In the genomic region with DNA sequence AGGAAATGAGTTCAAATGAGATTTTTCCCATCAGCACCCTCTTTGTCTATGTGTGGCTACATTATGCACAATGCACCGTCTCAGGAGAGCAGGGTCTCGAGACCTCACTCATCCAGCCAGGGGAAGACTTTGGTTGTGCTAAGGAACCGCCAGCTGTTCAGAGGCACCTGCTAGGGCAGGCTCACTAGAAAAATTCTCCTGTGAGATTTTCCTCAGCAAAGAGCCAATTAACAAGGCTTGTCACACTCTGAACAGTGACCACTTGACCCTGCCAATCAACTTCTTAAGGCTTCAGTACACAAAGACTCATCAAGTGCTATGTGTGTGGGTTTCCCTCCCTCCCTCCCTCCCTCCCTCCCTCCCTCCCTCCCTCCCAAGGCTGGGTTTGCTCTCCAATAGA, we compare ENCODE assay signal across 17 mouse cellular contexts. TPM values are rescaled to one million over a fixed set of nuclear protein-coding genes. Genes with fewer than 3 reads are reported as not detected.
DNase-seq lines count a peak whose midpoint lies in the region; ATAC-seq and TF ChIP-seq lines count a peak whose summit lies in the region.
"Had no signal": no experiment of that assay in that cellular context is flagged by ENCODE, and none has a peak within 500 bp of the region (broad histone marks: within the 10 kb centered on the region; RNA-seq: fewer than 3 reads in every experiment).

No protein-coding gene starts in this region.

- peak; percentile 53 for ATAC-seq in forebrain, embryonic 12.5 days (ENCODE audit: low FRiP score)
- ATAC-seq in forebrain, embryonic 16.5 days, result no peak
- peak; percentile 5; the same call in 1 of the 2 replicates for ATAC-seq in midbrain, embryonic 12.5 days (ENCODE audit: low FRiP score, low read depth)
- no peak for ATAC-seq in midbrain, embryonic 16.5 days
- peak; percentile 13; the same call in 1 of the 2 replicates for ATAC-seq in forebrain, embryonic 14.5 days
- ATAC-seq in megakaryocyte progenitor cell, adult 5-6 weeks (replicated peaks; ENCODE audit: poor library complexity), result no peak
- ATAC-seq: inflammation-experienced regulatory T-cells, adult 6 months; liver, postnatal 0 days had no signal

- 19% methylated on average over 3 of the region's 3 CpGs for WGBS in forebrain, embryonic 12.5 days
- WGBS in forebrain, embryonic 16.5 days, result 19% methylated on average over 3 of the region's 3 CpGs
- WGBS in midbrain, embryonic 12.5 days, result 15% methylated on average over 3 of the region's 3 CpGs
- WGBS in midbrain, embryonic 16.5 days, result 25% methylated on average over 3 of the region's 3 CpGs
- WGBS in forebrain, embryonic 14.5 days, result 19% methylated on average over 3 of the region's 3 CpGs

- H3K36me3 ChIP-seq in forebrain, embryonic 12.5 days (replicated peaks), result no peaks in the 10 kb centered on the region
- no peaks in the 10 kb centered on the region for H3K36me3 ChIP-seq in forebrain, embryonic 16.5 days (ENCODE audit: control insufficient read depth, insufficient read depth)
- no peaks in the 10 kb centered on the region for H3K36me3 ChIP-seq in midbrain, embryonic 12.5 days
- no peaks in the 10 kb centered on the region for H3K36me3 ChIP-seq in midbrain, embryonic 16.5 days (ENCODE audit: control insufficient read depth, insufficient read depth, low read length)
- H3K36me3 ChIP-seq in forebrain, embryonic 14.5 days (ENCODE audit: control insufficient read depth, insufficient read depth, low read length), result no peaks in the 10 kb centered on the region
- H3K36me3 ChIP-seq: embryonic facial prominence, embryonic 13.5 days; limb, embryonic 10.5 days had no signal

- 0 out of 2 replicates have a peak overlapping the region, but pooled peaks have one; percentile 2 for H3K27ac ChIP-seq in forebrain, embryonic 12.5 days
- no peak overlapping the region for H3K27ac ChIP-seq in forebrain, embryonic 16.5 days (ENCODE audit: low read length)
- no peak overlapping the region for H3K27ac ChIP-seq in midbrain, embryonic 12.5 days (replicated peaks)
- H3K27ac ChIP-seq in midbrain, embryonic 16.5 days (ENCODE audit: low read length), result no peak overlapping the region
- no peak overlapping the region for H3K27ac ChIP-seq in forebrain, embryonic 14.5 days (ENCODE audit: low read depth, low read length)
- H3K27ac ChIP-seq in gastrocnemius, adult 2 months, result no peak overlapping the region
- H3K27ac ChIP-seq: embryonic facial prominence, embryonic 13.5 days; limb, embryonic 10.5 days had no signal

- H3K4me1 ChIP-seq in forebrain, embryonic 12.5 days, result peaks cover 25% of the 10 kb centered on the region
- peaks cover 7% of the 10 kb centered on the region for H3K4me1 ChIP-seq in forebrain, embryonic 16.5 days (replicated peaks; ENCODE audit: control insufficient read depth, insufficient read depth, low read length)
- peaks cover 17% of the 10 kb centered on the region for H3K4me1 ChIP-seq in midbrain, embryonic 12.5 days
- peaks cover 3% of the 10 kb centered on the region; the same call in 1 of the 2 replicates for H3K4me1 ChIP-seq in midbrain, embryonic 16.5 days (ENCODE audit: control insufficient read depth, insufficient read depth, low read length)
- H3K4me1 ChIP-seq in forebrain, embryonic 14.5 days (ENCODE audit: control insufficient read depth, insufficient read depth, low read length), result peaks cover 7% of the 10 kb centered on the region; the same call in 1 of the 2 replicates

- no peak overlapping the region for H3K4me3 ChIP-seq in forebrain, embryonic 12.5 days (replicated peaks)
- H3K4me3 ChIP-seq in forebrain, embryonic 16.5 days (replicated peaks; ENCODE audit: low read length), result no peak overlapping the region
- H3K4me3 ChIP-seq in midbrain, embryonic 12.5 days, result no peak overlapping the region
- H3K4me3 ChIP-seq in midbrain, embryonic 16.5 days (ENCODE audit: low read depth, low read length), result no peak overlapping the region
- H3K4me3 ChIP-seq in forebrain, embryonic 14.5 days (ENCODE audit: low read depth, low read length), result no peak overlapping the region
- H3K4me3 ChIP-seq in gastrocnemius, adult 2 months, result no peak overlapping the region
- H3K4me3 ChIP-seq: embryonic facial prominence, embryonic 13.5 days; limb, embryonic 10.5 days had no signal

- H3K9me3 ChIP-seq in forebrain, embryonic 12.5 days, result no peaks in the 10 kb centered on the region
- no peaks in the 10 kb centered on the region for H3K9me3 ChIP-seq in forebrain, embryonic 16.5 days (ENCODE audit: control insufficient read depth, low read length)
- no peaks in the 10 kb centered on the region for H3K9me3 ChIP-seq in midbrain, embryonic 12.5 days
- no peaks in the 10 kb centered on the region for H3K9me3 ChIP-seq in midbrain, embryonic 16.5 days (replicated peaks; ENCODE audit: control insufficient read depth, low read length, poor library complexity, severe bottlenecking)
- no peaks in the 10 kb centered on the region for H3K9me3 ChIP-seq in forebrain, embryonic 14.5 days (replicated peaks; ENCODE audit: control insufficient read depth, low read length)
- H3K9me3 ChIP-seq: embryonic facial prominence, embryonic 13.5 days; limb, embryonic 10.5 days had no signal

- intact Hi-C loops in gastrocnemius, adult 2 months (cut with DNase I), result loop anchor here (5.0 kb wide), 1 partner anchor 64 kb away; no protein-coding TSS in a partner anchor

- H3K27me3 ChIP-seq in forebrain, embryonic 12.5 days, result no peaks in the 10 kb centered on the region
- H3K27me3 ChIP-seq in forebrain, embryonic 16.5 days (replicated peaks; ENCODE audit: control insufficient read depth, insufficient read depth, low read length), result no peaks in the 10 kb centered on the region
- no peaks in the 10 kb centered on the region for H3K27me3 ChIP-seq in midbrain, embryonic 12.5 days
- no peaks in the 10 kb centered on the region for H3K27me3 ChIP-seq in midbrain, embryonic 16.5 days (ENCODE audit: control insufficient read depth, insufficient read depth, low read depth, low read length)
- H3K27me3 ChIP-seq in forebrain, embryonic 14.5 days (replicated peaks; ENCODE audit: control insufficient read depth, insufficient read depth, low read length), result no peaks in the 10 kb centered on the region
- H3K27me3 ChIP-seq: embryonic facial prominence, embryonic 13.5 days had no signal

- H3K9ac ChIP-seq in forebrain, embryonic 12.5 days, result no peak overlapping the region
- no peak overlapping the region for H3K9ac ChIP-seq in forebrain, embryonic 16.5 days (replicated peaks; ENCODE audit: low read depth, low read length)
- no peak overlapping the region for H3K9ac ChIP-seq in midbrain, embryonic 12.5 days (replicated peaks)
- H3K9ac ChIP-seq in midbrain, embryonic 16.5 days (ENCODE audit: low read depth, low read length), result no peak overlapping the region
- no peak overlapping the region for H3K9ac ChIP-seq in forebrain, embryonic 14.5 days (ENCODE audit: low read length)
- H3K9ac ChIP-seq: embryonic facial prominence, embryonic 13.5 days; liver, postnatal 0 days had no signal

- TF ChIP-seq CTCF in gastrocnemius, adult 2 months (IDR thresholded peaks at IDR 0.05), result no peak

- H3K4me2 ChIP-seq in forebrain, embryonic 12.5 days, result no peak overlapping the region
- H3K4me2 ChIP-seq in forebrain, embryonic 16.5 days (ENCODE audit: low read length), result no peak overlapping the region
- no peak overlapping the region for H3K4me2 ChIP-seq in midbrain, embryonic 12.5 days (replicated peaks)
- no peak overlapping the region for H3K4me2 ChIP-seq in midbrain, embryonic 16.5 days (ENCODE audit: low read length)
- H3K4me2 ChIP-seq in forebrain, embryonic 14.5 days (ENCODE audit: low read length), result no peak overlapping the region
- H3K4me2 ChIP-seq: embryonic facial prominence, embryonic 13.5 days had no signal

- peak; percentile 73 for DNase-seq in forebrain, embryonic 14.5 days (ENCODE audit: low spot score)
- DNase-seq in gastrocnemius, adult 2 months, result no peak
- DNase-seq: adrenal gland, postnatal 36 days; cerebellum, adult 18-20 months; cerebellum, postnatal 25 days; kidney, postnatal 4 days; layer of hippocampus, adult 9-11 months; liver, postnatal 0 days; lung, postnatal 14 days had no signal

RNA-seq across cellular contexts. Expression of gene Stk24, which starts 4.0 kb away (rescaled TPM):
- polyA plus RNA-seq in forebrain, embryonic 12.5 days (2016; fragmentation: Nextera tagmentation; extraction: Ambion mirVana), result 41.3 and 41.9 TPM in 2 replicates
- polyA plus RNA-seq in forebrain, embryonic 16.5 days (2015; fragmentation: Nextera tagmentation; extraction: Ambion mirVana), result 20.5 and 23.4 TPM in 2 replicates
- 41.1 and 43.3 TPM in 2 replicates for polyA plus RNA-seq in midbrain, embryonic 12.5 days (2016; fragmentation: Nextera tagmentation; extraction: Ambion mirVana)
- 14.5 and 16.1 TPM in 2 replicates for polyA plus RNA-seq in midbrain, embryonic 16.5 days (2015; fragmentation: Nextera tagmentation; extraction: Ambion mirVana)
- 20.6 and 20.8 TPM in 2 replicates for polyA plus RNA-seq in forebrain, embryonic 14.5 days (2014; fragmentation: Nextera tagmentation; extraction: Ambion mirVana)
- 97.1 and 100 TPM in 2 replicates for total RNA-seq in megakaryocyte progenitor cell, adult 5-6 weeks (2015)
- 73.4 and 76.7 TPM in 2 replicates for total RNA-seq in megakaryocyte progenitor cell, adult 5-6 weeks (2017)
- 10 to 100 TPM; 29.7 to 40.0 TPM for total RNA-seq in gastrocnemius, adult 2 months (2021)

Comparison
In these comparisons a context has a peak if more than half of its experiments do, and no peak if none do; other contexts are left out.
1. ATAC-seq: peak in forebrain, embryonic 12.5 days (single experiment), midbrain, embryonic 12.5 days (single experiment) and forebrain, embryonic 14.5 days (single experiment); none in forebrain, embryonic 16.5 days (single experiment), midbrain, embryonic 16.5 days (single experiment) and megakaryocyte progenitor cell, adult 5-6 weeks (single experiment).